Mouse (Mus musculus) natural killer cell, adult 2 months (primary cell): ENCODE measurements around the gene Tmem147.
A peak's percentile ranks its signal among the peaks of the same experiment; 100 is the strongest.
"Not testable (repeated sequence)": the region's sequence is repeated elsewhere in the genome, so short reads cannot be mapped to it uniquely, and the experiment has no call there.

Source experiments
- DNase-seq, 2 experiments: peaks; one replicate each; pipeline ENCODE4 v3.0.0; 2022; ENCODE audit warnings: low spot score in 2 of 2

The Tmem147 gene

GRCm38 (mm10) chr7:30729396-30730063 is at the start of gene Tmem147:
TSS of gene Tmem147 (minus strand) at chr7:30729540.
- DNase-seq: peak; percentile 81 to 89

GRCm38 (mm10) chr7:30777911-30778310 is 48.6 kb upstream of the Tmem147 start:
- no peak for DNase-seq

- DNase-seq: no peak
Observed at GRCm38 (mm10) chr7:30777081-30777579, 47.8 kb upstream of the Tmem147 start.

GRCm38 (mm10) chr7:30776104-30776503 is 46.8 kb upstream of the Tmem147 start:
- no peak for DNase-seq

GRCm38 (mm10) chr7:30769236-30769635 is 39.9 kb upstream of the Tmem147 start:
- no peak for DNase-seq

DNA sequence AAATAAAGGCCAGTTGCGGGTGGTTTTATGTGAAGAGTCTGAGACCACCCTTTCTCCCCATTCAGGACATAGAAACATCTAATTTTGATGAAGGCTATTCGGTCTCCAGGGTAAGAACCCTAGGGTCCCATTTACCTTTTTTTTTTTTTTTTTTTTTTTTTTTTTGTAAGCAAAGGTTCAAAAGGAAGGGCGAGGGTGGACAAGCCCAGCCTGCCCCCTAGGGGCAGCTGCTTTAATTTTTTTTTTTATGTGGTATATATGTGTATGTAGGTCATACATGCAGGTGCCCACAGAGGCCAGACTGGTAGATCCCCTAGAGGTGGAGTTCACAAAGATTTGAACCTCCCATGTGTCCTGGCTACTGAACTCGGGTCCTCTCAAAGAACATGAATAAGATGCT is 37.1 kb upstream of the Tmem147 start:
- DNase-seq: no peak

DNA sequence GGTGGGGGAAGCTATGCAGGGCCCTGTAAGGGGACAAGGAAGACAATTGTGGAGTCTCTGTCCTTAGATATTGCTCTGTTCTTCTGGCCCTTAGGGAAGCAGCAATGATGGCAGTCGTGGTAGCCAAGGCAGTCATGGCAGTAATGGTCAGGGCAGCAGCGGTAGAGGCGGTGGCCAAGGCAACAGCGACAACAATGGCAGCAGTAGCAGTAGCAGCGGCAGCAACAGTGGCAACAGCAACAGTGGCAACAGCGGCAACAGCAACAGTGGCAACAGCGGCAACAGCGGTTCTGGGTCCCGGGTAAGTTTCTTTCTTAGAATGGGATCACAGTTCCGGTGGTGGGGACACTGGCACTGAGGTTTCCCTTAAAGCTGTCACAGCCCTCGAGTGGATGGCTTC is 35.8 kb upstream of the Tmem147 start:
- DNase-seq: no peak

DNA sequence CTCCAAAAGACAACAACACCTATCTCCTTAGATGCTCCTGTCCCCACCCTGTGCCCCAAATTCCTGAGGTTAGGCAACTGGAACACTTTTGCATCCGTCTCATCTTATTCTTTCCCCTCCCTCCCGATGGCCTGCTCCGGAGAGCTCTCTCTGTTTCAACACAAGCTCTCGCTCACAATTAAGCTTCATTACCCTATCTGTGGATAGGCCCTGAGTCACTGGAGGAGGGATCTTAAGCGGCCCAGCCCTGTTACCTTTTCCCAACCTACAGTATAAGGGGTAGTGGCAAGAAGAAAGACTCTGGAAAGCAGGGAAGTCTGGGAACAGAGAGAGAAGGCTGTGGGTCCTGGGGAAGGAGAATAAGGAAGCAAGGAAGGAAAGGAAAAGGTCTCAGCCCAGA is 34.1 kb upstream of the Tmem147 start, which contains the start of gene Dmkn:
Gene Dmkn (plus strand): TSS at position 301 of the 400 bp plus-strand sequence.
- DNase-seq: no peak

GRCm38 (mm10) chr7:30761769-30762352 is 32.5 kb upstream of the Tmem147 start:
- DNase-seq: no peak

DNA sequence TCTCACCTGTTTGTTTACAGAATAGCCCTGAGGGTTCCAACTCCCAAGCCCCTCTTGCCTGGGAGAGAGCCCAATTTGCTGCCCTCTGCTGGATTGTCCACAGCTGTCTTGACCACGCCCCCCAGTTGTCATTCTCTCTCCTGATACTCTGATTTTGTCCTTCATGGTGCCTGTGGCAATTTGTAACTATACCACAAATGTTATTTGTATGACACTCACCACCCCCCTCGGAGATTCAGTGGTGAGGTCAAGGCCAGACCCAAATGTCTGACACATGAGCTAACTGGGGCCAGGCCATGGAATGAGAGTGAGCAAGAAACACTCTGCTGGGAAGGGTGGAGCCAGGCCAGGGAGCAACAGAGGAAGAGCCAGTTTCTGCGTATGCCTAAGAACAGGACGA is 29.5 kb upstream of the Tmem147 start:
- peak in 1 of 2 experiments; percentile 19 for DNase-seq

- no peak for DNase-seq
Observed at GRCm38 (mm10) chr7:30757001-30757400, 27.7 kb upstream of the Tmem147 start.

GRCm38 (mm10) chr7:30751086-30751669 is 21.8 kb upstream of the Tmem147 start, which contains the start of gene Sbsn:
TSS of gene Sbsn (plus strand) at chr7:30751471.
- DNase-seq: no peak

DNA sequence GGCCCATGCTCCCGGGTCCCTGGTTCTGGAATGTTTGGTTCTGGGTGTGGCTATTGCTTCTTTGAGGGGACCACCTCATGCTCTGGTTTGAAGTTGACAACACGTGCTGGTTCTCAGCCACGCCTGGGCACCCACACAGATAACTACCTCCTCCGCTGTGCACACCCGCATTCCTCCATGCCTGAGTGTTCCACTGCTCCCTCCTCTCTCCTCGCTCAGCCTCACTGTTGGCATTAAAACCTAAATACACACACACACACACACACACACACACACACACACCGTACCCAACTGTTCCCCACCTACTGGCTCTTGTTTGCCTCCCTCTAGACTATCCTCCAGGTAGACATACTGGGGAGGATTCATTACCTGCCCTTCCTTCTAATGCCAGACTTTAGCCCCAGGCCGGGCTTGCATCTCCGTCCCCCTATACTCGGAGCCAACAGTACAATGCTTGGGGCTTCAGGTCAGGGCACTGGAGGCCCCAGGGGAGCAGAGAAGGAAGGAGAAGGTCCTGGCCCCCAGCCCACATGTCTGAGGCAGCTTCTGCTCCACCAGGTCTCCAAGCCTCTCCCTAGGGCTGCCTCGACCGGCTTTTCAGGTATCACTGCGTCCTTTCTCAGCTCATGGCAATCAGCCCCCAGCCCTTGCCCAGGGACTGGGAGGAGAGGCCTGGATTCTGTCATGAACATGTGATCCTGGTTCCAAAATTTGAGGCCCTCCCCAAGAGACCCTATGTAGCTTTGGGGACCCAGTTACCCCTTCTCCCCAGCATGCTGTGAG is 20.7 kb upstream of the Tmem147 start:
- DNase-seq: no peak

GRCm38 (mm10) chr7:30747525-30748204 is 18.3 kb upstream of the Tmem147 start:
- no peak for DNase-seq

- DNase-seq: no peak
Observed at GRCm38 (mm10) chr7:30744022-30744598, 14.8 kb upstream of the Tmem147 start.

DNA sequence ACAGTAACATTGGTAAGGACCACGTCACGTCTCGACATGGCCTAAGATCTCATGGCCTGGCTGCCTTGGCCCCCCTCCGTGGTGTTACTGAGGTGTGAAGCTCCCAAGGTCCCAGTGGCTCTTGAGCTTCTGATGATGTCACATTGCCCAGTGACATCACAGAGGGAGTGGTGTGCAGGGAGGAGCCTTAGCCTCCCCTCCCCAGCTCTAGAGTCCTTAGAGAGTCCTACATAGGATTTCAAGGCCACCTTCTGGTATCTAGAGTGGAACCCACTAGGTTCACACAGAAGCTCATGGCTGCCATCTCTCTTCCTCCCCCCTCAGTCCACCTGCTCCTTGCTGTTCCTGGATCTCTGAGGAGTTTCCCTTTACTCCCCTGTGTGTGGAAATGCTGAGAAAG is 14.3 kb upstream of the Tmem147 start, which contains the start of gene Gapdhs:
Gene Gapdhs (minus strand): TSS at position 65 of the 400 bp plus-strand sequence.
- not testable (repeated sequence) for DNase-seq

DNA sequence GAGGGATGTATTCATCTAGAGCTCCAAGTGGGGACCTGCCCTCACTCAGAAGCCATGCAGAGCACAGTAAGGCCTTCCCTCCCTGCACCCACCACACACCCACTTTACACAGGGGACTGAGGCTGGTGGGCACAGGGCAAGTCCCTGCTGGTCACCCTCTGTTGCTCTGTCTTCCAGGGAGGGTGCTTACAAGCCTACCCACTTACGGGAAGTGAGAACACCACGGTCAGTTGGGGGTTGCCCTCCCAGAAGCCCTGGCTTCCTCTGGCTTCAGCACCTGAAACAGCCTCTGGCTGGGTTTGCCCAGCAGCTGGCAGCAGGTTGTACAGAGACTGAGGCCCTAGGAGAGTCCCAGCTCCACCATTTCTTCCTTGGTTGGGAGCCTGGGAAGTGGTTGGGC is 13.2 kb upstream of the Tmem147 start:
- peak; percentile 30 to 39 for DNase-seq

DNA sequence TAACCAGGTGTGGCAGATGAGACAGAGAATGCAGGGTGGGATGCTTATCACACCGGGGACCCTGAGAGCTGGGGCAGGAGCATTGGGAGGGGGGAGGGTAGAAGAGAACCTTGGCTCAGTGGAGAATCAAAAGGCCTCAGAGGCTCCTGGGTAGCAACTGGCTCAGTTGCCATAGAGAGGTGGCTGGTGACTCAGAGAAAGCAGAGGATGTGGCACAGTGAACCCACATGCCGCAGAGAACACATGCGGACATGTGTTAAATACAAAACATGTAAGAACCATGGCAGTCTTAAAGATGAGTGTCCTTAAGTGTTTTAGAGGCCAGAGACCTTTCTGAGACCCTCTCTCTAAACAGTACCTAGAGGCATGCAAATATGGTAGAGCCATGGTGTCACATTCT is 6.9 kb upstream of the Tmem147 start:
- peak; percentile 26 to 55 for DNase-seq

GRCm38 (mm10) chr7:30730064-30730722 is 853 bp upstream of the Tmem147 start:
- DNase-seq: not testable (repeated sequence)

- no peak for DNase-seq
Observed at GRCm38 (mm10) chr7:30728739-30729395, 473 bp downstream of the Tmem147 start.
